Mouse (Mus musculus) 416B (cell line): ENCODE measurements around the gene Spire2.

Experiments
- DNase-seq: peaks from one replicate; pipeline ENCODE4 v3.0.0; 2011; ENCODE audit warnings: low read depth

The Spire2 gene

DNA sequence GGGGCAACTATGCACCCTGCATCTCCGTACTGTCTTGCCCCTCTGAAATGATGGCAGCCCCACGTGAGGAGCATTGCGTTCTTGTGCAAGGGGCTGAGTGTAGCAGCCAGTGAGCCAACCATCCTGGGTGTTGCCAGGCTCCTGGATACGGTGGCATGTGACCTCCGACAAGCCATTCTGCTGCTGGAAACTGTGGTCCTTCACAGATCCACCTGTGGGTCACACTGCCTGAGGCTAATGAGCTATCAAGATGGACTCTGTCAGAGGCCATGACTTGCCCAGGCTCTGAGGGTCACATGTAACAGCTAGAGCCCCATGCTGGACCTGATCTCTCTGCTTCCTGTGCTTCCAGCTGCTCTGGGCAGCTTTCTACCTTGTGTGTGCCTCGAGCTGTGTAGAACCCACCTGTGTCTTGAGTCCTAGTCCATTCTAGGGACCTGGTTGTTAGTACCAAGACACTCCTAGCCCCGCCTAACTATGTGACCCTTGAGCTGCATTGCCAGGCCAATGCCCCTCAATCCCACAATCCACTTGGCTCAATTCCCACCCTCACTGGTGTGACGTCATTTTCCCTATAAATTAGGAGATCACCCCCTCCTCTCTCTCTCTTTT is 84.5 kb downstream of the Spire2 start:
- DNase-seq, result no peak
